Mouse (Mus musculus) lung, adult 2 months (tissue): ENCODE data around the gene Dpep2nb.
"Not testable (repeated sequence)": the region's sequence is repeated elsewhere in the genome, so short reads cannot be mapped to it uniquely, and the experiment has no call there.

Source experiments
- CTCF ChIP-seq: fragments of 200-500 bp; IDR thresholded peaks from 2 replicates; pipeline ENCODE4 v1.5.1; 2011; ENCODE audit warnings: mild to moderate bottlenecking, low read length, control low read depth; ENCODE audit not compliant: insufficient read depth
- POLR2A ChIP-seq: fragments of 200-500 bp; IDR thresholded peaks from 2 replicates; pipeline ENCODE4 v1.6.1; 2011; ENCODE audit warnings: low read depth, mild to moderate bottlenecking, control low read depth, low read length, borderline replicate concordance; ENCODE audit errors: extremely low read depth

GRCm38 (mm10) chr8:106007891-106008290 is 2.1 kb upstream of the Dpep2nb start:
- not testable (repeated sequence) for TF ChIP-seq POLR2A, CTCF
